Mouse (Mus musculus) megakaryocyte progenitor cell, adult 5-6 weeks (primary cell): ENCODE measurements around the gene Wdr26. TPM values are rescaled to one million over a fixed set of nuclear protein-coding genes. Genes with fewer than 3 reads are reported as not detected.

ENCODE experiments used
- total RNA-seq, 2 experiments: library from RNA; stranded (forward) in 1 of 2; stranded (reverse) in 1 of 2; fragments of 157-497, 149-512 nt in 1 of 2; fragments of 200-1000 nt in 1 of 2; gene quantifications; 2 replicates each; pipeline versions ENCODE4 v1.2.3 to v1.2.4; 2015 to 2017

Gene Wdr26
- total RNA-seq, 2 experiments from 2014 or later: 114 to 124 TPM

Other genes starting within 250 kb of the Wdr26 start
- gene Ephx1, start 191.1 kb downstream of the Wdr26 start, total RNA-seq (2015): 0.68 and 2.0 TPM in 2 replicates
- 0.88 and 1.1 TPM in 2 replicates for gene Ephx1, start 191.1 kb downstream of the Wdr26 start, total RNA-seq (2017)
- gene 9130409I23Rik, start 160.8 kb downstream of the Wdr26 start, total RNA-seq (2015): not detected in 2 replicates
- gene 9130409I23Rik, start 160.8 kb downstream of the Wdr26 start, total RNA-seq (2017): not detected in 2 replicates
- gene Nvl, start 67.8 kb downstream of the Wdr26 start, total RNA-seq (2015): 28.9 and 38.0 TPM in 2 replicates
- gene Nvl, start 67.8 kb downstream of the Wdr26 start, total RNA-seq (2017): 24.7 and 26.5 TPM in 2 replicates
- 72.4 and 116 TPM in 2 replicates for gene Cnih4, start 67.3 kb downstream of the Wdr26 start, total RNA-seq (2015)
- 79.1 and 145 TPM in 2 replicates for gene Cnih4, start 67.3 kb downstream of the Wdr26 start, total RNA-seq (2017)
- gene Cnih3, start 140.6 kb upstream of the Wdr26 start, total RNA-seq (2015): not detected in 2 replicates
- gene Cnih3, start 140.6 kb upstream of the Wdr26 start, total RNA-seq (2017): not detected in 2 replicates